Mouse (Mus musculus) heart, adult 18-20 months (tissue): ENCODE results near the gene Rslcan18. TPM values are rescaled to one million over a fixed set of nuclear protein-coding genes. Genes with fewer than 3 reads are reported as not detected.
"Not testable (repeated sequence)": the region's sequence is repeated elsewhere in the genome, so short reads cannot be mapped to it uniquely, and the experiment has no call there.

Experiments
- DNase-seq, 2 experiments: peaks; one replicate each; pipeline ENCODE4 v3.0.0; 2021 to 2022; ENCODE audit warnings: mixed read lengths in 1 of 2
- long read RNA-seq, 2 experiments: library from polyadenylated mRNA; stranded (forward); transcript quantifications; one replicate each; pipeline ENCODE4 v2.0.0; 2021
- total RNA-seq, 2 experiments: library from RNA; stranded (reverse); gene quantifications; 2 replicates each; pipeline ENCODE4 v1.2.3; 2021

Gene Rslcan18
- total RNA-seq = 1 to 10 TPM; 1.0 to 1.3 TPM
- long read RNA-seq, experiment 1 = 0 reads
- long read RNA-seq, experiment 2 = 0 reads

DNA sequence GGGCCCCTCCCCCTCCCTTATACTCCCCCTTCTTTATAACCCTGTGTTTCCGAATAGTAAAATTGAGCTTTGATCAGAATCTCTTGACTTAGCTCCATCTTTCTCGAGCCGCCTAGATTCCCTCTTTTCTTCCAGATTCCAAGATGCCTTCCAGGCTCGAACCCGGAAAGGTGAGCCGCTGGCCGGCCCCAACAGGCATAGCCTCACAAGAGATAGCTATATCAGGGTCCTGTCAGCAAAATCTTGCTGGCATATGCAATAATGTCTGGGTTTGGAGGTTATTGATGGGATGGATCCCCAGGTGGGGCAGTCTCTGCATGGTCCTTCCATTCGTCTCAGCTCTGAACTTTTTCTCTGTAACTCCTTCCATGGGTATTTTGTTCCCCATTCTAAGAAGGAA, at the start of gene Rslcan18:
Rslcan18 (minus strand) TSS at position 101 of the 400 bp plus-strand sequence.
- not testable (repeated sequence) for DNase-seq

DNA sequence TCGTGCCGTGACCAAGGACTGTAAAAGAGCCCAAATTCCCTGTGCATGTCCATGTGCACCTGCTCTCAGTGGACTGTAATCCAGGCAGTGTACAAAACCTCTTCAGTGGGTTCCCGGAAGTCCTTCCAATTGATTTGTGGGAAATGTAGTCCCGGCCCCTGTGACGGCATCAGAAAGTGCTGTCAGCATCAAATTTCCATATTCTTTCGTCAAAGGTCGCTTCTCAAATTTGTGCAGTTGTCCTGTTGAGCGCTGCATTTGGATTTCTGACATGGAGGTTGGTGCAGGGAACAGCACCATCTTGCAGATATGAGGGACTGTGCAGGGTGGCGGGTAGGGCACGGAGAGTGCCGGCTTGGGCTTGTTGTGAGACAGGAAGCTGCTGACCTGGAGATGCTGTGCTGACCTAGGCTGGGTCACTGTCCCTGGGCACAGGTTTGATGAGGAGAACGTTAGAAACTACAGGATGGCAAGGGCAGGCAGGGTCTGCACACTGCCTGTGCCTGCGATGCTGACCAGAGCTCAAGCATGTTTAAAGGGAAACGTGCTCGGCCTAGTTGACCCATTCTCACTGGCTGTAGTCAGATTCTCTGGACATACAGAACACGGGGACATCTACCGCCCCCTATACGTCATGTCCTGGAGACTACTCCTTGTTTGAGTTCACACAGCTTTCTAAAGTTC, 12.1 kb upstream of the Rslcan18 start:
- peak; percentile 89 to 93 for DNase-seq

DNA sequence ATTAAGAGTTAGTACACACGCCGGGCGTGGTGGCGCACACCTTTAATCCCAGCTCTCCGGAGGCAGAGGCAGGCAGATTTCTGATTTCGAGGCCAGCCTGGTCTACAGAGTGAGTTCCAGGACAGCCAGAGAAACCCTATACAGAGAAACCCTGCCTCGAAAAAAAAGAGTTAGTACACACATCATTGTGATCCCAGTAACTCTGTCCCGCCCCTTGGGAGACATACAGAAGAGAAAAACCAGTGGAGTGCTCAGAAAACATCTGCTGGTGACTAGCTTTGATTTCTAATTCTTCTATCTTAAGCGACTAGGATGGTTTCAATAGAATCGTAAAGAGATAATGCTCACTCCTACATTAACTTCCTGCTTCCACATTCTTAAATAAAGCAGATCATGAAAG, 11.4 kb upstream of the Rslcan18 start:
- not testable (repeated sequence) for DNase-seq

- no peak for DNase-seq
These were observed 8.4 kb upstream of the Rslcan18 start for GRCm38 (mm10) chr13:67124460-67124859.

DNA sequence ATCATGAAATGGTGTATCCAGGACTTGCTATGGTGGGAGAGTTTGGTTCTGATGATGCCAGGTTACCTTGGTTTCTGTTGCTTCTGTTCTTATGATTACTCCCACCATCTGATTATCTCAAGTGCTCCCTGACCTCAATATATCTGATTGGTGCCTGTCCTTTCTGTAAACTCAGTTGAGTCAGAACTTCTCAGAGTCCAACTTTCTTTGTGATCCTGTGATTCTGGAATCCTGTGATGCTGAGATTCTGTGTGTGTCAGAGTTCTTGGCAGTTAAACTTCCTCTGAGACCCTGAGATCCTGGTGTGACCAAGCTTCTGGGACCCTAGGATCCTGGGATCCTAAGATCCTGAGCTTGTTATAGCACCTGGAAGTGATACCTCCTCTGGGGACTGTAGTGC, 5.3 kb upstream of the Rslcan18 start, which contains the start of gene Zfp759:
Zfp759 (plus strand) TSS at position 301 of the 400 bp plus-strand sequence.
- DNase-seq = not testable (repeated sequence)

DNA sequence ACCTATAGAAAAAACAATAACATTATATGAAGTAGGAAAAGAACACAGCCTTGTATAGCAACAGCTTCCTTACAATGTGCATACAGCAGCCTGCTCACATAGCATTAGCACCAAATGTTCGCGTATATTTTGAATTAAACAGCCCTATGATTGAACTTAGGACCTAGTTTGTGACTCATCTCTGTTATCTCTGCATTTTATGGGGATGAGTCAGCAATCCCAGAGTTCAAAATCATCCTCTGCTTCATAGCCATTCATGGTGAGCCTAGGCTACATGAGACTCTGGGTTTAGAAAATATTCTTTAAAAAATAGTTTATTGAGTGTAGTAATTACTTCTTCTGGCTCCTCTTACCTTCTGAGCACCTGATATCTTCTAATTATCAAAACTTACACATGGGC, 2.8 kb downstream of the Rslcan18 start:
- DNase-seq = no peak

GRCm38 (mm10) chr13:67112096-67112495, 4.0 kb downstream of the Rslcan18 start:
- peak; percentile 23 to 42 for DNase-seq

- DNase-seq = no peak
These were observed 7.2 kb downstream of the Rslcan18 start for GRCm38 (mm10) chr13:67108821-67109206.

DNA sequence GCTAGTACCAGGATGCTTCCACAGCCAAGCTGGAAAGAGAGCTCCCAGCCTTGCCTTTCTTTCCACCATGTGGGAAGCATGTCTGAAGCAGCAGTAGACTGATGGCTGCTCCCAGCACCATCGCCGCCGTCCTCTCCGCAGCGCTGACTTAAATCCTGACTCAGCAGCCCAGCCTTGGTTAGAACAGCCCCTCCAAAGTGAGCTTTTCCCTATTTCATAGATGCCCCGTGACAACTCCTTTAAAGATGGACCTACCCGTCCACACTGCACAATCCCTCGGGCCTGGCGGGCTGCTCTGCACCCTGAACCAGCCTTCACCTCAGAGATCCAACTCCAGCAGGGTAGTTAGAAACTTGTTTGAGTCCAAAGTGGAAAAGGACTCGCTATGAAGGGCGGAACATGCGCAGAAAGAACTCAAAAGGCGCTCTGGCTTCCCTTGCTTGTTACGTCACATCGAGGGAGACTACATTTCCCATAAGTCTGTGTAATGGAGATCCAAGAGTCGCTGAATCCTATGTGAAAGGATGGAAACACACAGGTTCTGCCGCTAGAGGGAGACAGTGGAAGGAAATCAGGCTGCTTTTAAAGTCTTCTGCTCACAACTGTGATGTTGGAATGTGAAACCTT, 7.8 kb downstream of the Rslcan18 start, which contains the start of gene Gm28557:
Gm28557 (minus strand) TSS at position 411 of the 627 bp plus-strand sequence.
- DNase-seq = peak; percentile 97

DNA sequence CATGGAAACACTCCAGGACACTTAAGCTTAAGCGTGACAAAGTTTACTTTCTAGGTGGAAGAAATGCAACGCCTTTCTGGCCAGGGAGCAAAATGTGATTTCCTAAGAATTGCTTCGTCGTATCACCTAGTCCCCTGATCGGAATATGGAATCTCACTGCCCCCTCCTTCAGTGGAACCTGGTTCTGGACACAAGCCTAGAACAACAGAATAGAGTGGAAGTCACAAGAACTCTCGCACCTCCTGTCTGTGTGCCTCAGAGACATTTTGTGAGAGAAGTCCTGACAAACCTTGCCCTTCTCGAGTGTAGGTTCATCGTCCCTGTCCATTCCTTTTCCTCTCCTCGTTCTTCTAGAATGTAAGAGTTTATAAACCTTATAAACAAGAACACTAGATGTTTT, 8.4 kb downstream of the Rslcan18 start:
- no peak for DNase-seq

- no peak for DNase-seq
These were observed 18.2 kb downstream of the Rslcan18 start, which contains the start of gene Zfp708 for GRCm38 (mm10) chr13:67097876-67098275. Zfp708 (minus strand) TSS chr13:67097976.

- DNase-seq = no peak
These were observed 25.9 kb downstream of the Rslcan18 start for GRCm38 (mm10) chr13:67090154-67090553.

GRCm38 (mm10) chr13:67081946-67082345, 34.1 kb downstream of the Rslcan18 start:
- DNase-seq = peak in 1 of 2 experiments; percentile 14

DNA sequence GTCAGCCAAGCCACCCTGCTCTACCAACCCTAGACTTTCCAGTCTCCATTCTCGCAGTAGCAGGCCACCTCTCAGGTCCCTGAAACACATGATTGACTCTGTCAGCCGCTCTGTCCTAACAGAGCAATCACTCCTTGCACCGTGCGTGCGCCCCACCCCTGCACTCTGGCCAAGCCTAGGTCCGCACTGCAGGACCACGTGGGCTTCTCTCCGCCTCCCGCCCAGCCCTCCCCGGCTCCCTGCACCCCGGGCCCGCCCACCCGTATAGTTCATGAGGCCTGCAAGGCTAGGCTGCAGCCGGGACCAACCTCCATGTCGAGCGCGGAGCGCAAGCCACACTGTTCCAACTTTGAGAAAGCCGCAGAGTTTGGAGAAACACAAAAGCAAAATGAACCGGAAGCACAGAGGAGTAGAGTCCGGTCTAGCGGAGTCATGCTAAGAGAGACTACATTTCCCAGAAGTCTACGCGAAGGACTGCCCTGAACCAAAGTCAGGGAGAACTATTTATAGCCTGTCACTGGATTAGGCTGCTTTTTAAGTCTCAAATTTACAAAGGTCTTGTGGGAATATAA, 34.8 kb downstream of the Rslcan18 start:
- peak; percentile 88 to 90 for DNase-seq

DNA sequence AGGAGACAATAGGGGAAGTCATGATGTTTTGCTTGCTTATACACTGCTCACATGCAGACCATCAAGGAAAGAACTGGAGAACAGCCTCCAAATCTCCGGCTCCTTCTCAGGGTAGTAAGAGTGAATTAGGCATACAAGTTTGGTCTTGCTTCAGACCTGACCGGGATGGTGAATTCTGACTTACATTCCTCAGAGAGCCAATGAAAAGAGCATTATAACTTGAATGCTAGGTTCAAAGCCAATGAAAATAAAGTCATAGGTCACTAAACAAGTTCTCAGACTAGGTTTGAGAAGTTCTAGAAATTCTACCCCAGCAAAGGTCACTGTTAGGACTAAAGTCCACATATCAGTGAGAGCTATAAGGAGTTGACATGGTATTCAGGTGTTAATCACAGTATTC, 38.8 kb downstream of the Rslcan18 start:
- DNase-seq = no peak

- DNase-seq = no peak
These were observed 43.3 kb downstream of the Rslcan18 start for GRCm38 (mm10) chr13:67072786-67073185.

DNA sequence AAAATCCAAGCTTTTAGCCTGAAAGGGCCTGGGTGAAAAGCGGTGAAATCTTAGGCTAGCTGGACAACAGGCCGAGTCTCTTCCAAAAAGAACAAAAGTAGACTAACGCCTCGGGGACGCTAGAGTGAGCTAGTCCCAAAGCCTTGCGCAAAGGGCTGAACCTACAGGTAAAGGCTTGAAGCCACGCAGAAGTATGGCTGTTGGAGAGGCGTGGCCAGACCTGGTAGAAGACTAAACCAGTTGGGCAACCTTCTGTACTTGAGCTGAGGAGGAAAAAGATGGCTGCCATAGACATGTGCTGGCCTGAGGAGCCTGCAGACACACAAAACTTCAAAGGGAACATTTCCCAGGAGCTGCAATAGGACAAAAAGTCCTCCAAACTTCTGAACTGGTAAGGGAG, 50.7 kb downstream of the Rslcan18 start:
- DNase-seq = no peak

- no peak for DNase-seq
These were observed 53.6 kb downstream of the Rslcan18 start for GRCm38 (mm10) chr13:67062427-67062826.

- peak; percentile 96 to 98 for DNase-seq
These were observed 55.2 kb downstream of the Rslcan18 start, which contains the start of gene Zfp712 for GRCm38 (mm10) chr13:67060786-67061358. Zfp712 (minus strand) TSS chr13:67061170.

GRCm38 (mm10) chr13:67060161-67060785, 55.8 kb downstream of the Rslcan18 start:
- peak in 1 of 2 experiments; percentile 6 for DNase-seq
